Mouse (Mus musculus) midbrain, embryonic 13.5 days (tissue): ENCODE results near the gene Aven. TPM values are rescaled to one million over a fixed set of nuclear protein-coding genes. Genes with fewer than 3 reads are reported as not detected.

Source experiments
- ATAC-seq: fragments of 200-750 bp; cut with Nextera tagmentation; 2 replicates; pipeline ENCODE4 v1.8.0; 2017; ENCODE audit warnings: mild to moderate bottlenecking, moderate TSS enrichment, moderate library complexity
- H3K27ac ChIP-seq: fragments of 300-500 bp; sonication (generic); 2 replicates; pipeline ENCODE4 v1.5.1; 2015; ENCODE audit warnings: inconsistent platforms, mild to moderate bottlenecking, moderate library complexity
- H3K27me3 ChIP-seq: fragments of 300-500 bp; sonication (generic); 2 replicates; pipeline ENCODE4 v1.6.1; 2015; ENCODE audit warnings: mild to moderate bottlenecking, inconsistent platforms
- H3K36me3 ChIP-seq: fragments of 300-500 bp; sonication (generic); 2 replicates; pipeline ENCODE4 v1.6.1; 2015; ENCODE audit warnings: mild to moderate bottlenecking, inconsistent platforms
- H3K4me1 ChIP-seq: fragments of 300-500 bp; sonication (generic); replicated peaks from 2 replicates; pipeline ENCODE4 v1.6.1; 2015; ENCODE audit warnings: inconsistent platforms
- H3K4me2 ChIP-seq: fragments of 300-500 bp; sonication (generic); replicated peaks from 2 replicates; pipeline ENCODE4 v1.6.1; 2015; ENCODE audit warnings: moderate library complexity, mild to moderate bottlenecking, inconsistent platforms
- H3K4me3 ChIP-seq: fragments of 300-500 bp; sonication (generic); replicated peaks from 2 replicates; pipeline ENCODE4 v1.5.1; 2015; ENCODE audit warnings: mild to moderate bottlenecking, inconsistent platforms
- H3K9ac ChIP-seq: fragments of 300-500 bp; sonication (generic); replicated peaks from 2 replicates; pipeline ENCODE4 v1.6.1; 2015; ENCODE audit warnings: mild to moderate bottlenecking, inconsistent platforms
- H3K9me3 ChIP-seq: fragments of 300-500 bp; sonication (generic); 2 replicates; pipeline ENCODE4 v1.6.1; 2016; ENCODE audit warnings: mild to moderate bottlenecking, inconsistent platforms
- WGBS: fragments of 180-500 bp; shearing (Covaris S2); methylation state at CpG from one replicate; pipeline ENCODE4 v1.1.7; 2015; 5-methylcytosine and 5-hydroxymethylcytosine counted together
- polyA plus RNA-seq: library from polyadenylated mRNA; unstranded; fragments of >200 nt; fragmentation: Nextera tagmentation; extraction: Ambion mirVana; gene quantifications from 2 replicates; pipeline ENCODE4 v1.2.1, GENCODE M21; 2015

Gene Aven
- polyA plus RNA-seq, 1 experiment from 2014 or later = 3.1 TPM

DNA sequence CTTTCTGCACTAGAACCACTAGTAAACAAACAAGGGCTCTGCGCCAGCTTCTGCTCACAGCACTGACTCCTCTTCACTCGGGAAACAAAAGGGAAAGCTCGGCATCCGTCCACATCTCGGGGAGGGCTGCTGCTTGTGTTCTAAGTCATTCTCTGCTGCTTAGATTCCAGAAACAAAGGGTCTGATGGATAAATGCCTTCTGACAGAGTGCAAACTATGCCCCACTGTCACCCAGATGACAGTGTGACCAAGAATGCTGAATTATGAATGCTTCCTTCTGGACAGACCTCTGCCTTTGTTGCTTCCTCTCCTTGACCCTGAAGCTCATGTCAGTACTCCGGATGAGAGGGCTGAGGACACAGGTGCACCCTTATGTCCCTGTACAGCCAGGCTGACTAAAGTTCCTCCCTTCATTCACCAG is 98.7 kb downstream of the Aven start:
- Histone ChIP-seq H3K4me2 (no peak overlapping the region), H3K4me3 (no peak overlapping the region), H3K9me3 (no peaks in the 10 kb centered on the region), H3K27me3 (no peaks in the 10 kb centered on the region), H3K4me1 (no peaks in the 10 kb centered on the region), H3K27ac (0 out of 2 replicates have a peak overlapping the region, but pooled peaks have one; percentile 1), H3K36me3 (no peaks in the 10 kb centered on the region), H3K9ac (no peak overlapping the region)
- ATAC-seq = no peak
- WGBS = 28% methylated on average over 6 of the region's 6 CpGs

DNA sequence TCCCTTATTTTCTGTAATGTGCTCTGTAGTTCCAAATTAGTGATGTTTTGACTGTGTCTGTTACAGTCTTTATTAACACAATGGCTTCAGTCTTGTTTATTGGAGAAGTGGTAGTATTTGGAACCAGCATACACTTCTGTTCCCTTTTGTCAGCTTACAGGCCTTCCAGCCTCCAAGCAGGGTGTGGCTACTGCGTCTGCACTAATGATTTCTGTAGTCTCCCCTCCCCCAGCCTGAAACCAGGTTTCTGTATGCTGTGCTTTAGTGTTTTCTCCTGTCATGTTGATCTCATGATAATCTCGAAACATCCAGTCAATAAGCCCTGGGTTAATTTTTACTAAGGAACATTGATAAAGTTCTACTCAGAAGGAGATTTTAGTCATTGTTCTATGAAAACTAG is 100.6 kb downstream of the Aven start:
- no peaks in the 10 kb centered on the region for H3K9me3 ChIP-seq

DNA sequence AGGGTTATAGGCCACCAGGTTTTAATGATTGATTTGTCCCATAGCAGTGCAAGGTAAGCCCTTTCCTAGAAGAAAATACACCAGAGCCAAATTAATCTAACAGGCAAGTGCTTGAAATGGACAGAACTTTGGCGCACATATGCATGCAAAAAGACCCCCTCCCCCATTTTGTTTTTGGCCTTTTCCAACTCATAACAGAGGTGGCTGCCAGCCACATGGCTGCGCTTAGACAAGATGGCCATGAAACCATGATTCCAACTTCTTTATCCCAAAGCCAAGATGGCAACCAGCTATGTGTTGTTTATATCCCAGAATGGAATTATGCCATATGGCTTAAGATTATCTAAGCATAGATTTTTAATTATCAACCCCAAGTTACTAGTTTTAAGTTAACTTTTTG is 101.0 kb downstream of the Aven start:
- H3K4me1 ChIP-seq = no peaks in the 10 kb centered on the region
- H3K9me3 ChIP-seq = no peaks in the 10 kb centered on the region
- ATAC-seq = no peak
- H3K4me3 ChIP-seq = no peak overlapping the region
- H3K4me2 ChIP-seq = no peak overlapping the region
- H3K9ac ChIP-seq = no peak overlapping the region
- no peak overlapping the region for H3K27ac ChIP-seq
- no peaks in the 10 kb centered on the region for H3K27me3 ChIP-seq
- WGBS = 95% methylated on average over 2 of the region's 2 CpGs
- no peaks in the 10 kb centered on the region for H3K36me3 ChIP-seq

More for the DNA sequence above, 100.6 kb downstream of the Aven start:
- WGBS = 81% methylated on average over 2 of the region's 2 CpGs
- Histone ChIP-seq H3K36me3 (no peaks in the 10 kb centered on the region), H3K27me3 (no peaks in the 10 kb centered on the region), H3K27ac (no peak overlapping the region), H3K4me2 (no peak overlapping the region), H3K4me1 (no peaks in the 10 kb centered on the region), H3K4me3 (no peak overlapping the region), H3K9ac (no peak overlapping the region)
- ATAC-seq = no peak

DNA sequence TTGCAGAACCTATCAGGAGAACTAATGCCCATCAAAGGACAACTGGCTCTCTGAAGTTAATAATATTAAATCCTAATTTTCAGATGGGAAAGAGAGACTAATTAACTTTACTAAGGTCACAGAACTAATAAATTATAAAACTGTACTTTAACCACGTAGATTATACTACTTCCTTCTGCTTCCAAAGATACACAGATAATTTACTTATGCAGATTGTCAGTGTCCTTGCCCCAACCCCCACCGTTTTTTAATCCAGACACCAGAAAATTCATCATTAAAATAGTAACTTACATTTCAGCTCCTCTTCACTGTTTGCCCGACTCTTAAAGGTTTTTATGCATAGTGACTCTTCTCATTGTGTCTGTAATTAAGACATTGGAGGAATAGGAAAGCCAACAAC is 103.0 kb downstream of the Aven start:
- no peaks in the 10 kb centered on the region for H3K9me3 ChIP-seq
- H3K4me2 ChIP-seq = no peak overlapping the region
- no peak overlapping the region for H3K4me3 ChIP-seq
- 84% methylated on average over 3 of the region's 3 CpGs for WGBS
- H3K27ac ChIP-seq = no peak overlapping the region
- no peak for ATAC-seq
- no peaks in the 10 kb centered on the region for H3K27me3 ChIP-seq
- H3K9ac ChIP-seq = no peak overlapping the region
- H3K4me1 ChIP-seq = no peaks in the 10 kb centered on the region
- H3K36me3 ChIP-seq = no peaks in the 10 kb centered on the region

DNA sequence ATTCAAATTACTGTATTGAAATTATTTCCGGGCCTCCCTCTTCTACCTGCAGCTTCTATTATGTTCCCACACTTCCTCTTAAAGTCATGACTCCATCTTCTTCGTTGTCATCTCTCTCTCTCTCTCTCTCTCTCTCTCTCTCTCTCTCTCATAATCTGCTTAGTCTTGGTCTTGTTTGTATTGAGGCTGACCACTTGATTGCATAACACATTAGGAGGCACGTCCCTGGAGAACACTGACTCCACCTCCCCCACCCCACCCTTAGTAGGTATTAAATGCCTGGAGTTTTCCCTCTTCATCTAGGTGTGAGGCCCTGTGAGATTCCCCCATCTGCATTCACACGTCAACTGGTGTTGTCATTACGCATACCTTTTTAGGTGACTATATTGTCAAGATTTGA is 103.7 kb downstream of the Aven start:
- Histone ChIP-seq H3K4me2 (no peak overlapping the region), H3K27me3 (no peaks in the 10 kb centered on the region), H3K36me3 (no peaks in the 10 kb centered on the region), H3K4me3 (no peak overlapping the region), H3K4me1 (no peaks in the 10 kb centered on the region), H3K27ac (no peak overlapping the region), H3K9ac (no peak overlapping the region), H3K9me3 (no peaks in the 10 kb centered on the region)
- 69% methylated on average over 5 of the region's 5 CpGs for WGBS
- ATAC-seq = no peak

DNA sequence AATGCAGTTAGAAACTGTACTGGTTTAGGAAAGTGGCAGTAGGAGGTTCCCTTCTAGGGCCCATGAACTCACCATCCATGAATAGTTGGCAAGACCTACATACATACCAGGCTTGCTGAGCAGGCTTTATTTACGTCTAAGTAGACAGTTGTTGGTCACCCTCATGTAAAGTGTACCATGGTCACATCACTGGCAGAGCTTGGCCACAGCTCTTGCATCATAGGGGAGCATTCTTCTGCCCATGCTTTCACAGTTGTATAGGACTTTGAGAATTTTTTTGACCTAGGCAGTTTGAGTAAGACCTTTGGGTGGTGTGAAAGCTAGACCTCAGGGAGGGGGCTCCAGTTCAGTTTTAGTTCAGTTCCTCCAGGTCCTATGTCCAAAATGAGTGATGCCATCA is 104.3 kb downstream of the Aven start:
- Histone ChIP-seq H3K4me2 (no peak overlapping the region), H3K36me3 (no peaks in the 10 kb centered on the region), H3K4me1 (no peaks in the 10 kb centered on the region), H3K27ac (no peak overlapping the region), H3K9me3 (no peaks in the 10 kb centered on the region), H3K9ac (no peak overlapping the region), H3K4me3 (no peak overlapping the region), H3K27me3 (no peaks in the 10 kb centered on the region)
- WGBS = 83% methylated on average over 1 of the region's 1 CpGs
- no peak for ATAC-seq

DNA sequence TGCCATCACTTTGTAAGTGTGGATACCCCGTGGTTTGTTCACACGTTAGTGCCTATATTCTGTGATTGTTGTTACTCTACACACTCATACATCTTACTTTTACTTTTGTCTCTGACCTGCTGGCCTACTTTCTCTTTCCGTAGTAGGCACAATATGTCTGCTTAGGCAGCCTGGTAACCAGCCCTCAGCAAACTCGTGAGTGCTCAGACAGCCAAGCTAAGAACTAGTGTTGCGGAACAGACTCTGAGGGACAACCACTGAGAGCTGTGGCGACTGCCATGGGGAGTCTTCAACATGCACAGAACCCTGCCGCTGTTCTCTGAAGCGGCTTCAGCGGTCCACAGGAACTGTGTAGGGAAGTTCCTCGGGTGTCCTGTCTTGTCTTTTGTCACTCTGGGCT is 107.5 kb downstream of the Aven start:
- Histone ChIP-seq H3K4me2 (no peak overlapping the region), H3K27ac (no peak overlapping the region), H3K27me3 (no peaks in the 10 kb centered on the region), H3K36me3 (no peaks in the 10 kb centered on the region), H3K4me3 (no peak overlapping the region), H3K4me1 (no peaks in the 10 kb centered on the region), H3K9me3 (no peaks in the 10 kb centered on the region), H3K9ac (no peak overlapping the region)
- WGBS = 41% methylated on average over 10 of the region's 10 CpGs
- ATAC-seq = no peak

DNA sequence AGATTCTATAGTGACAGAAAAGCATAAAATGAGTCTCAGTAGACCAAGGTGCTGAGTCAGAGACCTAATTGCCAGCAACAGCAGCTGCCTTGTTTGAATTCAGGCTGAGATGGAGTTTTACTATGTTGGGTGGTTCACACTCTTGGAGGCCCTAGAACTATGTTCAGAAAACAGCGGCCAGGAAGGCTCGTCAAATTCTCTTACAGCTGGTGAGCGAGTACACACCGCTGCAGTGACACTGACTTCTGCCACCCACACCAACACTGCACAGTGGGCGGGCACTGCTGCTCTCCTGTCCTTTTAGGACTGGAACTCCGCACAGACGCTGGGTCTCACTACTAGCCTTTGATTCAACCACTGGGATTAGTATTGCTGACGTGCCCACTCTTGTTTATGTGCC is 109.7 kb downstream of the Aven start:
- H3K36me3 ChIP-seq = no peaks in the 10 kb centered on the region
- no peaks in the 10 kb centered on the region for H3K9me3 ChIP-seq
- no peak overlapping the region for H3K9ac ChIP-seq
- 66% methylated on average over 8 of the region's 8 CpGs for WGBS
- H3K4me3 ChIP-seq = no peak overlapping the region
- H3K4me2 ChIP-seq = no peak overlapping the region
- no peak overlapping the region for H3K27ac ChIP-seq
- no peak for ATAC-seq
- no peaks in the 10 kb centered on the region for H3K4me1 ChIP-seq
- H3K27me3 ChIP-seq = no peaks in the 10 kb centered on the region

DNA sequence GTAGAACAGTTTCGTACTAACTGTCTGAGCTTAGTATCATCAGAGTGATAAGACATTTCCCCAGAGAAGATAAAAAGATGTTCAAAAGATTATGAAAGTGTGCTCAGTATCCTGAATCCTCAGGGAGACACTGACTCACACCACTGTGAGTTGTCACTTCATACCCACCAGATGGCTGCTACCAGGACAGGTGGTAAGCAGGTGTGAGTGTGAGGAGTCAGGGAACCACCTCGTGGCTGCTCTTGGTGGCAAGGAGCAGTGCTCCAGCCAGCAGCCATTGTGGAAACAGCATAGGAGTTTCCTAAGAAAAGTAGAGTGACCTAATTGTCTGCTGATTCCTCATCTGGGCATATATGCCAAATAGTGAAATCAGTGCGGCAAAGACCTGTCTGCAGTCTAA is 113.8 kb downstream of the Aven start:
- 87% methylated on average over 3 of the region's 3 CpGs for WGBS

DNA sequence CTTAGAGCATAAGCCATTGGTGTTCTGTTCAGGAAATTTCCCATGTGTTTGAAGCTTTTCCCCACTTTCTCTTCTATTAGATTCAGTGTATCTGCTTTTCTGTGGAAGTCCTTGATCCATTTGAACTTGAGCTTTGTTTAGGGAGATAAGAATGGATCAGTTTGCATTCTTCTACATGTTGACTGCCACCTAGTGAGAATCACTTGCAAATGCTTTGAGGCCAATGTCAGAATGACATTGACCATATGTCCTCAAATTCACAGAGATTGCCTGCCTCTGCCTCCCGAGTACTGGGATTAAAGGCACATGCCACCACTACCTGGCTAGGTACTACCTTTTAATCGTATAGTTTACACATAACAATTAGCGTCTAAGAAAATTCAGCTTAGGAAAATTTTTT is 119.9 kb downstream of the Aven start:
- Histone ChIP-seq H3K4me1 (no peaks in the 10 kb centered on the region), H3K27me3 (no peaks in the 10 kb centered on the region), H3K36me3 (no peaks in the 10 kb centered on the region), H3K4me3 (no peak overlapping the region), H3K4me2 (no peak overlapping the region), H3K9me3 (no peaks in the 10 kb centered on the region), H3K9ac (no peak overlapping the region), H3K27ac (no peak overlapping the region)
- WGBS = 83% methylated on average over 3 of the region's 3 CpGs
- ATAC-seq = no peak

More for the DNA sequence above, 113.8 kb downstream of the Aven start:
- Histone ChIP-seq H3K27me3 (no peaks in the 10 kb centered on the region), H3K9ac (no peak overlapping the region), H3K4me1 (no peaks in the 10 kb centered on the region), H3K27ac (no peak overlapping the region), H3K36me3 (no peaks in the 10 kb centered on the region), H3K4me3 (no peak overlapping the region), H3K9me3 (no peaks in the 10 kb centered on the region), H3K4me2 (no peak overlapping the region)
- no peak for ATAC-seq

DNA sequence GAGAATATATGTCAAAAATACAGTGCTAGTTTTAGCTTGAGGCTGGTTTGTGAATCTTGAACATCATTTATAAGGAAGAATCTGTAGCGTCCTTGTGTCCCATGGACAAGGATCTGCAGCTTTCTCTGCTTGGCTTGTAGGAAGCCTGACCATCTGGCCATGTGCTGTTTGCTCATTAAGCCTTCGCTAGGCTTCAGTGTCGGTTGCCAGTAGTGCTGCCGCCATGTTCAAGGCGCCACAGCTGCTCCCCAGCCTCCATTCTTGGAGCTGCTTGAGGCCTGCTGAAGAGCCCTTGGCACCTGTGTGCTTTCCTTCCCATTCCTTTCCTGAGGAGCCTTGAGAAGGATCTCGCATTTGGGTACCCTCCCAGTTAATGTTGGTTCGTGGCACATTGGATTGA is 121.6 kb downstream of the Aven start:
- no peak overlapping the region for H3K27ac ChIP-seq
- no peaks in the 10 kb centered on the region for H3K27me3 ChIP-seq
- WGBS = 93% methylated on average over 7 of the region's 7 CpGs

DNA sequence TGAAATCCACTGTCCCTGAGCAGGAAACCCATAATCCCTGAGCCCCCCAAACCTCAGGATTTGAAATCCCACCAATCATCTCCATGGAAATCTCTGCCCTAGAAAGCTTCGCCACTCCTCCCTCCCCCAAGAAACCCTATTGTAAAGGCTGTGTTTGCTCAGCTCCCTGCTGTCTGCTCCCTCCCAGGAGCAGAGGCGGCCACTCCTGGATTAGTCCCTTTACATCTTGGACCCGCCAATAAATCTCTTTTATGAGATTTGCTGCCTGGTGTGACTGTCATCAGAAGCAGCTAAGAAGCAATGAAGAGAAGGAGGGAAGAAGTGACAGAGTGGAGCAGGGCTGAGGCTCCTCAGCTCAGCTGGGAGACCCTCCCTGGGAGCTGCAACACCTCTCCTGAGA is 124.4 kb downstream of the Aven start:
- 10% methylated on average over 3 of the region's 3 CpGs for WGBS

More for the DNA sequence above, 121.6 kb downstream of the Aven start:
- Histone ChIP-seq H3K9me3 (no peaks in the 10 kb centered on the region), H3K9ac (no peak overlapping the region), H3K4me3 (no peak overlapping the region), H3K36me3 (no peaks in the 10 kb centered on the region), H3K4me1 (no peaks in the 10 kb centered on the region), H3K4me2 (no peak overlapping the region)
- no peak for ATAC-seq

DNA sequence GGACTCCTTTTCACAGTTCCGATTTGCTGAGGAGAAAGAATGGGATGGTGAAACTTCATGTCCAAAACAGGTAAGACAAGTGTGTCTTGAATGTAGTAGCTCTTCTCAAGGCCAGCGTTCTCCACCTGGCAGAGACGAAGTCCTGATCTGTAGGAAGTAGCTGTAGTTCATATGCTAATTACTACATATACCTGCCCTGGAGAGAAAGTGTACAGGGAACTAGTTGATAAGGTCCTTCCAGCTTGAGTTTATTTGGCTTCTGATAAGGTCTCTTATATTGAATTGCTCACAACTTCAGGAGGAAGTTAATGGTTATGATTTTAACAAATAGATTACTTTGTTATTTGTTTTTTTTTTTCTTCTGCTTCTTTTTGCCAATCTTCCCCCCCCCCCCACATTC is 132.4 kb downstream of the Aven start:
- WGBS = 91% methylated on average over 3 of the region's 3 CpGs
- Histone ChIP-seq H3K27ac (no peak overlapping the region), H3K9ac (no peak overlapping the region), H3K36me3 (no peaks in the 10 kb centered on the region), H3K9me3 (no peaks in the 10 kb centered on the region), H3K27me3 (no peaks in the 10 kb centered on the region), H3K4me3 (no peak overlapping the region), H3K4me2 (no peak overlapping the region), H3K4me1 (no peaks in the 10 kb centered on the region)
- ATAC-seq = no peak

More for the DNA sequence above, 124.4 kb downstream of the Aven start:
- no peaks in the 10 kb centered on the region for H3K27me3 ChIP-seq
- H3K4me3 ChIP-seq = no peak overlapping the region
- no peaks in the 10 kb centered on the region for H3K4me1 ChIP-seq
- H3K9me3 ChIP-seq = no peaks in the 10 kb centered on the region
- no peak overlapping the region for H3K27ac ChIP-seq
- H3K36me3 ChIP-seq = no peaks in the 10 kb centered on the region
- no peak overlapping the region for H3K4me2 ChIP-seq
- H3K9ac ChIP-seq = no peak overlapping the region
- ATAC-seq = no peak
